ENCODE assay signal across 14 mouse cellular contexts in the genomic region with DNA sequence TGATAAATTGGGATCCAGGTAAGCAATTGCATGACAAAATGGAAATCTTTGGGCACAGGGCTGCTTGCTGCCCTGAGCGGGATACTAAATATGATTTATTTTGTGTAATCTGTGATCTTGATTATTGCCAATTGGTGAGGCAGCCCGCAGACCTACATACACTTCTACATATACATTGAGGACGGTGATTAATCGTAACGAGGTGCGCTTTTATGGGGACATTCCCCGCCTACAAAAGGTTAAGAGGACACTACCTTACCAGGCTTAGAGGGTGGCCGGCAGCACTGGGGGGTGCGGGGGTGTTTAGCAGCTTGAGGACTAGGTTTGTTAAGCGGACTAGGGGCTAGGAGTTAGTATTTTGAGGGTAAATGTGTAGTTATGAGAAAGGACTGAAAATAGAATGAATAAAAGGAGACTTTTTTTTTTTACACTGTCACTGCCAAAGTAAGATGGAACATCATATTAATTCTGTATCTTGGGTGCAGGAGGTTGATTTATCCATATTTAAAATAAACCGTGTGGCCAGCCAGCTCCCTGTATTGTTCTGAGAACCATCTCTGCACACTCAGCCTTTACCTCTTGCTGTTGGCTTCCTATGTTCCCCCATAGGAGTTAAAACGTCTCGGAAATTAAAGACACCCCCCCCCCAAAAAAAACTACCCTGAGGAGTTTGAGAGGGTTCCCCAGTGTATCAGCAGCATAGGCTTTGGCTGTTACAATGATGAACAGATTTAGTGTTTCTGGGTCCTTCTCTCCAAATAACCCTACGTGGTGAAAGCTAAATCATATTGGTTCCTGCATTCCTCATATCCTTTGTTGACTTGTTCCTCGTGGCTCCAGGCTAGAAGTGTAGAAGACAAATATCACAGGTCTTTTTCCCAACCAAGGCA. TPM values are rescaled to one million over a fixed set of nuclear protein-coding genes. Genes with fewer than 3 reads are reported as not detected.
DNase-seq lines count a peak whose midpoint lies in the region; ATAC-seq lines count a peak whose summit lies in the region.
"Had no signal": no experiment of that assay in that cellular context is flagged by ENCODE, and none has a peak within 500 bp of the region (broad histone marks: within the 10 kb centered on the region; RNA-seq: fewer than 3 reads in every experiment).

No protein-coding gene starts in this region.

- DNase-seq in heart, adult 18-20 months = no peak
- peak; percentile 43 for DNase-seq in embryo, embryonic 11 days
- DNase-seq in hindbrain, embryonic 14.5 days (ENCODE audit: low spot score) = no peak
- no peak for DNase-seq in left cerebral cortex, postnatal 36 days (ENCODE audit: low spot score in 2 of 2)
- no peak for DNase-seq in layer of hippocampus, adult 9-11 months
- DNase-seq in adrenal gland, adult 2 months = no peak
- DNase-seq: lung, embryonic 14.5 days; thymus, adult 18-20 months had no signal

- no peaks in the 10 kb centered on the region for H3K9me3 ChIP-seq in heart, embryonic 15.5 days (replicated peaks)
- no peaks in the 10 kb centered on the region for H3K9me3 ChIP-seq in hindbrain, embryonic 14.5 days (ENCODE audit: control insufficient read depth, low read length)
- no peaks in the 10 kb centered on the region for H3K9me3 ChIP-seq in neural tube, embryonic 12.5 days

- H3K36me3 ChIP-seq in heart, embryonic 15.5 days = no peaks in the 10 kb centered on the region
- H3K36me3 ChIP-seq in hindbrain, embryonic 14.5 days (replicated peaks; ENCODE audit: control insufficient read depth, insufficient read depth) = no peaks in the 10 kb centered on the region
- H3K36me3 ChIP-seq in neural tube, embryonic 12.5 days = peaks cover 16% of the 10 kb centered on the region

- 7% methylated on average over 15 of the region's 15 CpGs for WGBS in heart, embryonic 15.5 days
- 1% methylated on average over 15 of the region's 15 CpGs for WGBS in hindbrain, embryonic 14.5 days
- 3% methylated on average over 15 of the region's 15 CpGs for WGBS in neural tube, embryonic 12.5 days

- peaks cover 21% of the 10 kb centered on the region for H3K4me1 ChIP-seq in heart, embryonic 15.5 days (replicated peaks)
- peaks cover 6% of the 10 kb centered on the region; the same call in 1 of the 2 replicates for H3K4me1 ChIP-seq in hindbrain, embryonic 14.5 days (replicated peaks; ENCODE audit: control insufficient read depth, insufficient read depth, low read length)
- peaks cover 93% of the 10 kb centered on the region for H3K4me1 ChIP-seq in neural tube, embryonic 12.5 days

- peak overlapping the region; percentile 24 for H3K4me3 ChIP-seq in heart, embryonic 15.5 days
- peak overlapping the region; percentile 42 for H3K4me3 ChIP-seq in hindbrain, embryonic 14.5 days (replicated peaks; ENCODE audit: low read length)
- H3K4me3 ChIP-seq in neural tube, embryonic 12.5 days = peak overlapping the region; percentile 47
- H3K4me3 ChIP-seq: left cerebral cortex, adult 2 months had no signal

- no peak overlapping the region for H3K27ac ChIP-seq in heart, embryonic 15.5 days
- H3K27ac ChIP-seq in hindbrain, embryonic 14.5 days = peak overlapping the region; percentile 98
- peak overlapping the region; percentile 99 for H3K27ac ChIP-seq in neural tube, embryonic 12.5 days
- H3K27ac ChIP-seq: left cerebral cortex, adult 2 months had no signal

- no peak overlapping the region for H3K4me2 ChIP-seq in heart, embryonic 15.5 days
- peak overlapping the region; percentile 82 for H3K4me2 ChIP-seq in hindbrain, embryonic 14.5 days (replicated peaks)
- peak overlapping the region; percentile 96 for H3K4me2 ChIP-seq in neural tube, embryonic 12.5 days (replicated peaks)

- no peak overlapping the region for H3K9ac ChIP-seq in heart, embryonic 15.5 days
- H3K9ac ChIP-seq in hindbrain, embryonic 14.5 days = peak overlapping the region; percentile 87
- peak overlapping the region; percentile 92 for H3K9ac ChIP-seq in neural tube, embryonic 12.5 days
- H3K9ac ChIP-seq: lung, embryonic 14.5 days had no signal

- peaks cover 98% of the 10 kb centered on the region for H3K27me3 ChIP-seq in heart, embryonic 15.5 days
- peaks cover 74% of the 10 kb centered on the region for H3K27me3 ChIP-seq in hindbrain, embryonic 14.5 days (ENCODE audit: control insufficient read depth, insufficient read depth, low read length)
- no peaks in the 10 kb centered on the region for H3K27me3 ChIP-seq in neural tube, embryonic 12.5 days (replicated peaks)

- intact Hi-C loops in left cerebral cortex, postnatal 36 days (cut with DNase I) = loop anchor here (5.0 kb wide), 1 partner anchor 85 kb away; no protein-coding TSS in a partner anchor

- ATAC-seq in heart, embryonic 15.5 days (replicated peaks; ENCODE audit: insufficient number of reproducible peaks, insufficient read depth, low FRiP score, low read depth) = no peak
- no peak for ATAC-seq in hindbrain, embryonic 14.5 days (ENCODE audit: low FRiP score)
- ATAC-seq in neural tube, embryonic 12.5 days (ENCODE audit: low FRiP score, low read depth) = no peak
- ATAC-seq: CD4-positive, CD25-positive, alpha-beta regulatory T cell, adult 4 months had no signal

RNA-seq across cellular contexts. Expression of a gene that starts 10.4 kb away (rescaled TPM):
- not detected in 2 replicates for polyA plus RNA-seq in heart, embryonic 15.5 days (2015; fragmentation: Nextera tagmentation; extraction: Ambion mirVana)
- not detected for total RNA-seq in heart, adult 18-20 months (2021)
- polyA plus RNA-seq in hindbrain, embryonic 14.5 days (2014; fragmentation: Nextera tagmentation; extraction: Ambion mirVana) = 0.82 and 1.3 TPM in 2 replicates
- polyA plus RNA-seq in neural tube, embryonic 12.5 days (2016; fragmentation: Nextera tagmentation; extraction: Ambion mirVana) = 6.9 and 9.1 TPM in 2 replicates
- total RNA-seq in left cerebral cortex, postnatal 36 days (2021) = not detected
- 1 to 10 TPM; 1.3 to 2.5 TPM for total RNA-seq in adrenal gland, adult 2 months (2021)
- polyA plus RNA-seq in adrenal gland, adult 2 months (2012; rRNA removed) = 1.3 and 2.7 TPM in 2 replicates
- total RNA-seq: left cerebral cortex, adult 2 months; monocyte, adult 5-6 weeks had no signal
- polyA plus RNA-seq: CD4-positive, CD25-positive, alpha-beta regulatory T cell, adult 4 months; cortical plate, adult 2 months; lung, embryonic 14.5 days had no signal

RNA-seq across cellular contexts. Expression of a gene that starts 25.2 kb away (rescaled TPM):
- 0.09 and 0.15 TPM in 2 replicates for polyA plus RNA-seq in heart, embryonic 15.5 days (2015; fragmentation: Nextera tagmentation; extraction: Ambion mirVana)
- total RNA-seq in heart, adult 18-20 months (2021) = under 1 TPM; 0.25 to 0.26 TPM
- polyA plus RNA-seq in hindbrain, embryonic 14.5 days (2014; fragmentation: Nextera tagmentation; extraction: Ambion mirVana) = 3.1 and 4.3 TPM in 2 replicates
- polyA plus RNA-seq in neural tube, embryonic 12.5 days (2016; fragmentation: Nextera tagmentation; extraction: Ambion mirVana) = 14.2 and 16.0 TPM in 2 replicates
- not detected for total RNA-seq in left cerebral cortex, postnatal 36 days (2021)
- total RNA-seq in adrenal gland, adult 2 months (2021) = 10 to 100 TPM; 16.7 to 19.3 TPM
- polyA plus RNA-seq in adrenal gland, adult 2 months (2012; rRNA removed) = 72.3 and 92.5 TPM in 2 replicates
- total RNA-seq: left cerebral cortex, adult 2 months; monocyte, adult 5-6 weeks had no signal
- polyA plus RNA-seq: CD4-positive, CD25-positive, alpha-beta regulatory T cell, adult 4 months; cortical plate, adult 2 months; lung, embryonic 14.5 days had no signal

RNA-seq across cellular contexts. Expression of a gene that starts 25.2 kb away (rescaled TPM):
- polyA plus RNA-seq in heart, embryonic 15.5 days (2015; fragmentation: Nextera tagmentation; extraction: Ambion mirVana) = 0.29 and 1.0 TPM in 2 replicates
- not detected for total RNA-seq in heart, adult 18-20 months (2021)
- polyA plus RNA-seq in hindbrain, embryonic 14.5 days (2014; fragmentation: Nextera tagmentation; extraction: Ambion mirVana) = 44.9 and 55.1 TPM in 2 replicates
- polyA plus RNA-seq in neural tube, embryonic 12.5 days (2016; fragmentation: Nextera tagmentation; extraction: Ambion mirVana) = 55.9 and 68.9 TPM in 2 replicates
- total RNA-seq in left cerebral cortex, postnatal 36 days (2021) = not detected
- 1 to 10 TPM in 1 of 2 experiments, under 1 TPM in 1; 0.62 to 1.0 TPM for total RNA-seq in adrenal gland, adult 2 months (2021)
- polyA plus RNA-seq in adrenal gland, adult 2 months (2012; rRNA removed) = 10.6 and 11.1 TPM in 2 replicates
- total RNA-seq: left cerebral cortex, adult 2 months; monocyte, adult 5-6 weeks had no signal
- polyA plus RNA-seq: CD4-positive, CD25-positive, alpha-beta regulatory T cell, adult 4 months; cortical plate, adult 2 months; lung, embryonic 14.5 days had no signal

RNA-seq across cellular contexts. Expression of a gene that starts 25.8 kb away (rescaled TPM):
- polyA plus RNA-seq in heart, embryonic 15.5 days (2015; fragmentation: Nextera tagmentation; extraction: Ambion mirVana) = not detected in 2 replicates
- not detected for total RNA-seq in heart, adult 18-20 months (2021)
- 0.64 and 0.76 TPM in 2 replicates for polyA plus RNA-seq in hindbrain, embryonic 14.5 days (2014; fragmentation: Nextera tagmentation; extraction: Ambion mirVana)
- polyA plus RNA-seq in neural tube, embryonic 12.5 days (2016; fragmentation: Nextera tagmentation; extraction: Ambion mirVana) = 6.8 and 7.8 TPM in 2 replicates
- total RNA-seq in left cerebral cortex, postnatal 36 days (2021) = not detected
- not detected for total RNA-seq in adrenal gland, adult 2 months (2021)
- polyA plus RNA-seq in adrenal gland, adult 2 months (2012; rRNA removed) = not detected in 2 replicates
- total RNA-seq: left cerebral cortex, adult 2 months; monocyte, adult 5-6 weeks had no signal
- polyA plus RNA-seq: CD4-positive, CD25-positive, alpha-beta regulatory T cell, adult 4 months had no signal

RNA-seq across cellular contexts. Expression of a gene that starts 32.5 kb away (rescaled TPM):
- 0.24 and 0.56 TPM in 2 replicates for polyA plus RNA-seq in heart, embryonic 15.5 days (2015; fragmentation: Nextera tagmentation; extraction: Ambion mirVana)
- total RNA-seq in heart, adult 18-20 months (2021) = 1 to 10 TPM in 1 of 2 experiments, under 1 TPM in 1; 0.65 to 2.3 TPM
- polyA plus RNA-seq in hindbrain, embryonic 14.5 days (2014; fragmentation: Nextera tagmentation; extraction: Ambion mirVana) = 2.1 and 3.3 TPM in 2 replicates
- polyA plus RNA-seq in neural tube, embryonic 12.5 days (2016; fragmentation: Nextera tagmentation; extraction: Ambion mirVana) = 20.8 and 21.4 TPM in 2 replicates
- not detected for total RNA-seq in left cerebral cortex, postnatal 36 days (2021)
- total RNA-seq in adrenal gland, adult 2 months (2021) = 10 to 100 TPM; 27.9 to 34.7 TPM
- polyA plus RNA-seq in adrenal gland, adult 2 months (2012; rRNA removed) = 19.7 and 52.7 TPM in 2 replicates
- total RNA-seq: left cerebral cortex, adult 2 months; monocyte, adult 5-6 weeks had no signal
- polyA plus RNA-seq: CD4-positive, CD25-positive, alpha-beta regulatory T cell, adult 4 months; cortical plate, adult 2 months had no signal
